Mouse (Mus musculus) 3134 (cell line): ENCODE data around the gene Cryz.

Source experiments
- DNase-seq: peaks from one replicate; pipeline ENCODE4 v3.0.0-alpha.2; 2011; ENCODE audit warnings: low spot score; ENCODE audit not compliant: insufficient read length; ENCODE audit errors: extremely low read depth

Cryz gene

GRCm38 (mm10) chr3:154668485-154668884 lies 72.0 kb downstream of the Cryz start:
- no peak for DNase-seq

DNA sequence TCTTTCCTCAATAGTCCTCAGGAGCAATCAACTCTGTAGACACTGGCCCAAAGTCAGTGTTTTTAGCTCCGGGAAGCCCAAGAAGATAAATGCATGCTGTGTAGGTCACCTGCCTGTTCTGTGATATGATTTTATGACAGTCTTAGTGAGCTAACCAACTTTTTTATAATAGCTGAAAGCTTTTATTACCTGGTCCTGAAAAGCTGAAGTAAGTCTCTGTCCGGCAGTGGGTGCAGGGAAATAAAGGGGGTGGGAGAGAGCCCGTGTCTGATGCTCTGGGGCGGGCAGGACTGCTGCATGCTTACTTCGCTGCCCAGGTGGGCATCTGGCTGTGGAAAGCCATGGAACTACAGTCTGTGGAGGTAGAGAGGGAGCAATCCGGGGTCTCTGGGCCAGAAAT lies 74.1 kb downstream of the Cryz start:
- DNase-seq = no peak

DNA sequence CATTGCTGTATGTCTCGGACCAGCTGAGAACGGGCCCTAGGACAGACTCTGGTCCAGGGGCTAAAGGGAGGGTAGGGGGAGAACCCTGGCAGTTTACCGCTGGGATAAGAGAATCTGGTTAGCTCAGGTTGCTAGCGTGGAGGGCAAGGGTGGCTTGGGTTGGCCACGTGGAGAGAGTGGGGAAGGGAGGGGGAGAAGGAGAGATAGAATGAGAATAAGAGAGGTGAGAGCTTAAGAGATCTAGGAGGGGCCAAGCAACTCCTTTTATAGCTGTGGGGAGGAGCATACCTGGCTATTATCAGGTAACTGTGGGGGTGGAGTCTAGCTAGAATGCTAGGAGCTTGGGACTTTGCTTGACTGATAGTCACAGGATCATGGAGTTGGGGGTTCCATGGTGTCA lies 74.5 kb downstream of the Cryz start:
- no peak for DNase-seq
